Mouse (Mus musculus) cerebellum, postnatal 36 days (tissue): ENCODE measurements around the gene Lrig2.

Experiments used
- DNase-seq, 2 experiments: peaks; one replicate each; pipeline ENCODE4 v3.0.0; 2021 to 2022; ENCODE audit warnings: mixed read lengths in 2 of 2

Lrig2 gene

GRCm38 (mm10) chr3:104511538-104512423 is at the start of gene Lrig2:
Lrig2 (minus strand) TSS chr3:104511918.
- peak; percentile 99 for DNase-seq

GRCm38 (mm10) chr3:104556624-104557023 is 44.9 kb upstream of the Lrig2 start:
- DNase-seq, result no peak

GRCm38 (mm10) chr3:104550594-104550993 is 38.9 kb upstream of the Lrig2 start:
- DNase-seq, result no peak

- no peak for DNase-seq
These were observed 36.8 kb upstream of the Lrig2 start for GRCm38 (mm10) chr3:104548367-104549087.

- DNase-seq, result no peak
These were observed 32.1 kb upstream of the Lrig2 start for GRCm38 (mm10) chr3:104543825-104544224.

GRCm38 (mm10) chr3:104542065-104542429 is 30.3 kb upstream of the Lrig2 start:
- DNase-seq, result no peak

- DNase-seq, result peak; percentile 79 to 85
These were observed 29.7 kb upstream of the Lrig2 start for GRCm38 (mm10) chr3:104541139-104542064.

- DNase-seq, result no peak
These were observed 28.9 kb upstream of the Lrig2 start for GRCm38 (mm10) chr3:104540480-104541138.

GRCm38 (mm10) chr3:104533223-104533622 is 21.5 kb upstream of the Lrig2 start:
- no peak for DNase-seq

GRCm38 (mm10) chr3:104526115-104526882 is 14.6 kb upstream of the Lrig2 start:
- DNase-seq, result no peak

- DNase-seq, result no peak
These were observed 13.8 kb upstream of the Lrig2 start for GRCm38 (mm10) chr3:104525516-104525915.

GRCm38 (mm10) chr3:104525029-104525428 is 13.3 kb upstream of the Lrig2 start:
- no peak for DNase-seq

- DNase-seq, result no peak
These were observed 11.7 kb upstream of the Lrig2 start for GRCm38 (mm10) chr3:104523333-104523871.

GRCm38 (mm10) chr3:104521341-104521924 is 9.7 kb upstream of the Lrig2 start:
- DNase-seq, result no peak

- no peak for DNase-seq
These were observed 8.8 kb upstream of the Lrig2 start for GRCm38 (mm10) chr3:104520471-104520870.

- DNase-seq, result no peak
These were observed 7.2 kb upstream of the Lrig2 start for GRCm38 (mm10) chr3:104518931-104519330.

- DNase-seq, result no peak
These were observed 6.7 kb upstream of the Lrig2 start for GRCm38 (mm10) chr3:104518411-104518810.

GRCm38 (mm10) chr3:104517161-104517560 is 5.4 kb upstream of the Lrig2 start:
- no peak for DNase-seq

- no peak for DNase-seq
These were observed 2.8 kb upstream of the Lrig2 start for GRCm38 (mm10) chr3:104514510-104514909.

- DNase-seq, result no peak
These were observed 668 bp upstream of the Lrig2 start for GRCm38 (mm10) chr3:104512424-104512748.
